Mouse (Mus musculus): ENCODE data around the gene B230307C23Rik. TPM values are rescaled to one million over a fixed set of nuclear protein-coding genes. Genes with fewer than 3 reads are reported as not detected.

The B230307C23Rik gene
- 34.3 TPM for polyA plus RNA-seq (2017; shearing (Covaris generic))

GRCm38 (mm10) chr16:97996616-97997382 is at the start of gene B230307C23Rik:
TSS of gene B230307C23Rik (plus strand) at chr16:97997315.

GRCm38 (mm10) chr16:97962151-97962948 is 34.8 kb upstream of the B230307C23Rik start, which contains the start of the genes C2cd2 and Zbtb21:
TSS of gene C2cd2 (minus strand) at chr16:97962598.
TSS of gene Zbtb21 (minus strand) at chr16:97962622.

Other genes starting within 250 kb of the B230307C23Rik start
- gene Ripk4, start 233.5 kb upstream of the B230307C23Rik start, polyA plus RNA-seq (2017; shearing (Covaris generic)): 0.79 TPM
- 28.8 TPM for gene Prdm15, start 145.5 kb upstream of the B230307C23Rik start, polyA plus RNA-seq (2017; shearing (Covaris generic))
- 11.2 TPM for gene C2cd2, start 34.7 kb upstream of the B230307C23Rik start, polyA plus RNA-seq (2017; shearing (Covaris generic))
- gene Zbtb21, start 34.7 kb upstream of the B230307C23Rik start, polyA plus RNA-seq (2017; shearing (Covaris generic)): 18.7 TPM
- gene A630089N07Rik, start 85.1 kb downstream of the B230307C23Rik start, polyA plus RNA-seq (2017; shearing (Covaris generic)): 23.9 TPM